Mouse (Mus musculus): ENCODE measurements at regions not wholly inside any gene's neighbourhood (a gene's known extent, or its start where the extent isn't known, plus 50 kb on each side); places are given as distances from the start of the nearest gene placed in this dataset.
"Not testable (repeated sequence)": the region's sequence is repeated elsewhere in the genome, so short reads cannot be mapped to it uniquely, and the experiment has no call there.

DNA sequence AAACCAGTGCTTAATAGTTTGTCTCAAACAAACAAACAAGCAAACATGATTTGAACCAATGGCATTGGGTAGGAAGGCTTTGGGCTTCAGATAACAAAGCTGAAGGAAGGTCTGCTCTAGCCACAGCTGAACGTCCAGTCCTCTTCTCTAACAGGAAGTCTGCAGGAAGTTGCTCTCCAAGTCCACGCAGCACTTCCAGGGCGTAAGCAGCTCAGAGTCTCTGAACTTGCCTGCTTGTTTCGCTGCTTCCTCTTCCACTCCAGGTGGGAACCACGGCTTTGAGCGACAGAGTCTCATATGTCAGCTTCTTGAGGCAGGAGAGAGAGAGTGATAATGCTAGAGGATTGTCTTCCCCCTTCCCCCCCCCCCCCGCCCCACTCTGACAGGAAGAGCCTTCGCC, 123.6 kb downstream of the Tnfrsf21 start:
- no peak for ATAC-seq (ENCODE audit: extremely low read depth, insufficient number of reproducible peaks, low FRiP score, low TSS enrichment)
- Histone ChIP-seq H3K4me3 (no peak overlapping the region), H3K27ac (replicated peaks) (no peak overlapping the region), H3K9me3 (no peaks in the 10 kb centered on the region), H3K4me2 (peak overlapping the region; percentile 43), H3K9ac (no peak overlapping the region), H3K36me3 (no peaks in the 10 kb centered on the region), H3K27me3 (replicated peaks) (no peaks in the 10 kb centered on the region), H3K4me1 (0 out of 2 replicates have a peak, but pooled peaks cover 8% of the 10 kb centered on the region)
- 36% methylated on average over 7 of the region's 8 CpGs for WGBS

DNA sequence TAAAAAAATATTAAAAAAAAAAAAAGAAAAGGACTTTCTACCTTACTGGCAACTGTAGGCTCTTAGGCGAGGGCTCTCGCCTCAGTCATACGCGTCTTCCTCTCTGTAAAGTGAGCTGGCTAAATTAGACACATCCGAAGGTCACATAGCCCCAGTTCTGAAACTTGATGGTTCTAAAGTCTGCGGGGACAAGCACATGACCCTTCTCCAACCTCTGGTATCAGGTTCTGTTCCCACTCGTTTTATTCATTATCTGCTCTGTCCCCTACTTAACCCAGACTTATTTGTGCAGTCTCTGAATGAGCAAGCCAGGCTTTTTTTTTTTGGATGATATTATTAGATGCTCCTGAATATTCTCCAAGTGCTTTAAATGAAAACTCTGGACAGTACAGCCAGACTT, 125.4 kb downstream of the Tnfrsf21 start:
- Histone ChIP-seq H3K9ac (no peak overlapping the region), H3K4me1 (0 out of 2 replicates have a peak, but pooled peaks cover 8% of the 10 kb centered on the region), H3K36me3 (no peaks in the 10 kb centered on the region), H3K9me3 (no peaks in the 10 kb centered on the region), H3K4me2 (no peak overlapping the region), H3K27ac (replicated peaks) (no peak overlapping the region), H3K4me3 (no peak overlapping the region), H3K27me3 (replicated peaks) (no peaks in the 10 kb centered on the region)
- WGBS, result 71% methylated on average over 7 of the region's 7 CpGs
- no peak for ATAC-seq (ENCODE audit: extremely low read depth, insufficient number of reproducible peaks, low FRiP score, low TSS enrichment)

DNA sequence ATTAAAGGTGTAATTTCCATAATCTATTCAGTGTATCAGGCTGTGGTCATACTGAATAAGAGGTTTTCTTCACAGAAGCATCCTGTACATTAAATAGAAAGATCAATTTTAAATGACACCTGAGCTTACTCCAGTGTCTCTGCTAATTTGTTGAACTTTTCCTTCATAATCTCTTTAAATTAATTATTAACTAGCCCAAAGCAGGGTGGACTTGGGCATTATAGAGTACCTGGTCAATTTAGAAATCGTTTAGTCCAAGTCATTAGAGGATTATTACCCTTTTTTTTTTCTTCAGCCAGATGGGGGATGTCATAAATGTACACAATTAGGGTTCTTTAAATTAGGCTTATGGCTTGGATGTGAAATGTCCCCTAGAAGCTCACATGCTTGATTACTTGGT, 124.4 kb upstream of the Adgrf1 start:
- Histone ChIP-seq H3K27me3 (replicated peaks) (no peaks in the 10 kb centered on the region), H3K27ac (replicated peaks) (no peak overlapping the region), H3K4me2 (no peak overlapping the region), H3K9me3 (no peaks in the 10 kb centered on the region), H3K4me1 (peaks cover 22% of the 10 kb centered on the region), H3K36me3 (no peaks in the 10 kb centered on the region), H3K9ac (no peak overlapping the region), H3K4me3 (no peak overlapping the region)
- WGBS, result 76% methylated on average over 1 of the region's 1 CpGs
- ATAC-seq (ENCODE audit: extremely low read depth, insufficient number of reproducible peaks, low FRiP score, low TSS enrichment), result no peak

DNA sequence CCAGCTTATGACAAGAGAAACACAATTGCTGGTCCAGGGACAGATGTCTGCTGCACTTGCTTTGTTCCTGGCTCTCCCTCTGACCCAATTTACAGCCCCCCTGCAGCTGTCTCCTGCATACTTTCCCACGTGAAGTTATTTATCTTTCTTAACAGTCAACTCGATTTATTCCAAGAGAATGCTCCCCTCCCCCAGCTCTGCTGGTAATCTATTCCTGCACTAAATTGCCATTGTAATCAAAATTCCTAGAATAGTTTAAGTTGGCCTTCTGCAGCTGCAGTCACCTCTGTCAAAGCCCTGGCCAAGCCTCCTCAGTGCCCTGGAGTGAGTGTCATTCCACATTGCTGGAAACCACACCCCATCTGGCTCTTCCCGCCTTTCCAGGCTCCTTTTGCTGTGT, 122.2 kb upstream of the Adgrf1 start:
- no peak overlapping the region for H3K9ac ChIP-seq
- H3K4me2 ChIP-seq, result 0 out of 2 replicates have a peak overlapping the region, but pooled peaks have one; percentile 8
- peaks cover 13% of the 10 kb centered on the region for H3K4me1 ChIP-seq
- no peaks in the 10 kb centered on the region for H3K9me3 ChIP-seq
- no peaks in the 10 kb centered on the region for H3K36me3 ChIP-seq
- ATAC-seq (ENCODE audit: extremely low read depth, insufficient number of reproducible peaks, low FRiP score, low TSS enrichment), result no peak
- no peak overlapping the region for H3K4me3 ChIP-seq
- WGBS, result 2% methylated on average over 3 of the region's 3 CpGs
- H3K27me3 ChIP-seq (replicated peaks), result no peaks in the 10 kb centered on the region
- no peak overlapping the region for H3K27ac ChIP-seq (replicated peaks)

DNA sequence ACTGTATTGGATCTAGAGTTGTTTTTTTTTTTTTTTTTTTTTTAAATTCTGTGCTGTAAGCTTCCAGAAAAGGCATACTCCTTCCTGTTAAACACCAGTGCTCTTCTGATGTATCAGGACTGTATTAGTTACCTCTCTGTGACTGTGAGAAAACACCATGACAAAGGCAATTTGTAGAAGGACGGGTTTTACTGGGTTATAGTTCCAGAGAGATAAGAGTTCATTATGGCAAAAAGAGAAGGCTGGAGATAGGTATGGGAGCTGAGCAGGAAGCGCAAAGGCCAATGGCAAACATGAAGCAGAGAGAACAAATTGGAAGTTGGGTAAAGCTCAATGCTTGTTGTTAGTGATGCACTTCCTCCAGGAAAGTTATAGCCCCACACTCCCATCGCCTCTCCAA, 117.5 kb upstream of the Adgrf1 start:
- Histone ChIP-seq H3K9me3 (no peaks in the 10 kb centered on the region), H3K4me1 (peaks cover 9% of the 10 kb centered on the region), H3K9ac (no peak overlapping the region), H3K27ac (replicated peaks) (no peak overlapping the region), H3K4me2 (no peak overlapping the region), H3K36me3 (no peaks in the 10 kb centered on the region), H3K4me3 (no peak overlapping the region), H3K27me3 (replicated peaks) (no peaks in the 10 kb centered on the region)
- no peak for ATAC-seq (ENCODE audit: extremely low read depth, insufficient number of reproducible peaks, low FRiP score, low TSS enrichment)
- 68% methylated on average over 3 of the region's 3 CpGs for WGBS

DNA sequence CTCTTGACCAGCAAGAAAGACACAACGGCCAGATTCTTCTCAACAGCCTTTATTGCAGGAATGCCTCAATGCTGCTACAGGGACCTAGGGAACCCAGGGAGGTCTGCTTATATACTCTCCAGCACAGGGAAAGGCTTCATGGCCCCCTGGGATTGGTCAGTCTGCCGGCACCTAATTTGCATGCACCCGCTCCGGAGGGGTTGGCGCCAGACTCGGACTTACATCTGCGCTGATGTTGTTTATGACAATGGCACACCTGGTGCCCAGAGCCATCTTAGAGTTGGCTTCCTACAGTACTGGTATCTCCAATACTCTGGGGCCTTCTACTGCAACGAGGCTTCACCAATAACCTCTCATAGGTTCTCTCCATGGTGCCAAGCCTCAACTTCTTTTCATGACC, 114.9 kb upstream of the Adgrf1 start:
- H3K27ac ChIP-seq (replicated peaks); H3K4me3 ChIP-seq; H3K4me2 ChIP-seq; H3K9ac ChIP-seq; ATAC-seq (ENCODE audit: extremely low read depth, insufficient number of reproducible peaks, low FRiP score, low TSS enrichment); H3K36me3 ChIP-seq; H3K9me3 ChIP-seq; H3K27me3 ChIP-seq (replicated peaks): not testable (repeated sequence)
- WGBS, result 87% methylated on average over 8 of the region's 8 CpGs
- peaks cover 12% of the 10 kb centered on the region for H3K4me1 ChIP-seq

DNA sequence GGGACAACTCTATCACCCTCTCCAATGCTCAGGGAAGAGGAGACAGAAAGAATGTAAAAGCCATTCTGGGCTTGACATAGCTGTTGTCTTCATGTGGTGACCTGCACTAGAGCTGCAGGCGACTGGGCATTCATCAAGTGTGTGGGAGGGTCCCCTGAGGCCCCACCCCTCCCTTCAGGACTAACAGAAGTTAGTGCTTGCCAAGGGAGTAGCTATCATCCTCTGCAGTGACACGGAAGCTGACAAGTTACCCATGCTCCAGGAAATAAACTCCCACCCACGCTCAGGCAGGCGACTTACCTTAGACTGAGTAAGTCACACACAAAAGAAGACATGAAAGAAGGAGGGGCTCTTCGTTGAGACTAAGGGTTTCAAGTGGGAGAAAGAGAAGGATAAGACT, 114.0 kb upstream of the Adgrf1 start:
- Histone ChIP-seq H3K4me1 (peaks cover 12% of the 10 kb centered on the region), H3K9ac (no peak overlapping the region), H3K36me3 (no peaks in the 10 kb centered on the region), H3K9me3 (no peaks in the 10 kb centered on the region), H3K4me3 (no peak overlapping the region), H3K27ac (replicated peaks) (no peak overlapping the region), H3K27me3 (replicated peaks) (no peaks in the 10 kb centered on the region), H3K4me2 (no peak overlapping the region)
- WGBS, result 50% methylated on average over 5 of the region's 5 CpGs
- ATAC-seq (ENCODE audit: extremely low read depth, insufficient number of reproducible peaks, low FRiP score, low TSS enrichment), result no peak

DNA sequence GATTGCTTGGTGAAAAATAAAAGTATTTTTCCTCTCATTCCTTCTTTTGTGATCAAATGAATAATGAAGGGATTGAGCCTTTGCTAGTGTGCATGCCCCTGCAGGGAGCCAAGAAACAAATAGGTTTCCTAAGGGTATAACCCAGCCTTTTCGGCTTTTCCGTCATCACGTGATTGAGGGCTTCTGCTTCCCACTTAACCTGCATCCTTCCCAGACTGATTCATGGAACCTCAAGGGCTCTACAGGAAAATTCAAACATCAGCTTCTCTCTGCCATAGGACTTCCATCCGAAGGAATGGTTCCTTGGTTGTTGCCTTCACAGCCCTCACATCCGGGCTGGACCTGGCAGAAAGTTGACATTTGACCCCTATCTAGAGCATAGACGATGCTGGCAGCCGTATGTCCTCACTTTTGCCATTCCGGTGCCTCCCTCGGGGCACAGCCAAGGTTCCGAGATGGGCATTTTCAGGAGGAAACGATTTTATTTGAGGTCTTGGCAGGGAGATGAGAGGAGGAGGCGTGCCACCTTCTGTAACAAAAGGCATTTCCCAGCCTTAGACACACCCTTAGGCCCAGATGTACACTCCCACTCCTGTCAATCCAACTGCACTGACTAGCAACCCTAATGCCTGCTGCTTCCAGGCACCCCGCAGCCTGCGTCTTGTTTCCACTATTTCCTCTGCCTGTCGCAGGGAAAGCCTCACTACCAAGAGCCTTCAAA, 112.2 kb upstream of the Adgrf1 start:
- Histone ChIP-seq H3K4me2 (peak overlapping the region; percentile 40), H3K36me3 (no peaks in the 10 kb centered on the region), H3K27me3 (replicated peaks) (no peaks in the 10 kb centered on the region), H3K4me1 (peaks cover 12% of the 10 kb centered on the region), H3K9ac (no peak overlapping the region; the same call in 1 of the 2 replicates), H3K4me3 (no peak overlapping the region), H3K9me3 (no peaks in the 10 kb centered on the region), H3K27ac (replicated peaks) (no peak overlapping the region)
- 47% methylated on average over 15 of the region's 15 CpGs for WGBS
- no peak for ATAC-seq (ENCODE audit: extremely low read depth, insufficient number of reproducible peaks, low FRiP score, low TSS enrichment)

DNA sequence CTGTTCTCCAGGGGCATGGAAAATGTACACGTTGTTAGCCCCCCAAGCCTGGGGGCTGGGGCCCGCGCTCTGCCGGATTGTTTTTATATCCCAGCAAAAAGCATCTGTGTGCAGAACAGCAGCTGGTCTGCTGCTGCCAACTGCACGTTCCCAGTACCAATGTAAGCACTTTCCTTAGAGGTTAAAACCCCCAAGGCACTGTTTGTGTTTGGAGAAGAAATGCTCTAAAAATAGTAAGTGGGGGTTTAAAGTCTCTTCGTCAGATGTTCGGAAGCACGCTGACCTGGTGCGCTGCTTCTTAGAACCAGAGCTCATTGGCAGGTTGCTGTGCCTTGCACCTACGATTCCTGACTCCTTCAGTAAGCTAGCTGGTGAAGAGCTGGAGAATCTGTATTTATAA, 111.4 kb upstream of the Adgrf1 start:
- Histone ChIP-seq H3K4me2 (peak overlapping the region; percentile 40), H3K9ac (0 out of 2 replicates have a peak overlapping the region, but pooled peaks have one; percentile 20), H3K27me3 (replicated peaks) (no peaks in the 10 kb centered on the region; the same call in none of the 2 replicates), H3K4me1 (peaks cover 12% of the 10 kb centered on the region), H3K36me3 (no peaks in the 10 kb centered on the region), H3K27ac (replicated peaks) (no peak overlapping the region), H3K9me3 (no peaks in the 10 kb centered on the region), H3K4me3 (no peak overlapping the region)
- WGBS, result 40% methylated on average over 10 of the region's 10 CpGs
- no peak for ATAC-seq (ENCODE audit: extremely low read depth, insufficient number of reproducible peaks, low FRiP score, low TSS enrichment)

DNA sequence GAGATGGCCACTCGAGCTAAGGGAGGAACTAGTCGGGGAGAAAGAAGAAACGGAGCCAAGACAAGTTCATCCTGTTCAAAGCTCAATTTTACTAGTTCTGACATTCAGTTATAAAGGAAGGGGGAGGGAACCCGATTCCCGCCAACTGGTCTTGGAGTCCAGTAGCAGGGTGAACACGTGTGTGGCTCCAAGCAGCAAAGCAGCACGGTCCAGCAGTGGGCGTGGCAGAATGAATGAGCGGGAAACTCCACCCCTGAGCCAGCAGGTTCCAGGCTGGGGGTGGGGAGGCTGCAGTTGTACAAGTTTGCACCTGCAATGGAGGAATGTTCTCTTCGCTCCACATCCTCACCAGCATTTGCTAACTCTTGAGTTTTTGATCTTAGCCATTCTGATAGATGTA, 108.8 kb upstream of the Adgrf1 start:
- 66% methylated on average over 10 of the region's 10 CpGs for WGBS
- not testable (repeated sequence) for H3K9ac ChIP-seq; ATAC-seq (ENCODE audit: extremely low read depth, insufficient number of reproducible peaks, low FRiP score, low TSS enrichment); H3K9me3 ChIP-seq; H3K4me2 ChIP-seq; H3K27ac ChIP-seq (replicated peaks); H3K27me3 ChIP-seq (replicated peaks); H3K4me3 ChIP-seq; H3K36me3 ChIP-seq
- peaks cover 12% of the 10 kb centered on the region for H3K4me1 ChIP-seq

DNA sequence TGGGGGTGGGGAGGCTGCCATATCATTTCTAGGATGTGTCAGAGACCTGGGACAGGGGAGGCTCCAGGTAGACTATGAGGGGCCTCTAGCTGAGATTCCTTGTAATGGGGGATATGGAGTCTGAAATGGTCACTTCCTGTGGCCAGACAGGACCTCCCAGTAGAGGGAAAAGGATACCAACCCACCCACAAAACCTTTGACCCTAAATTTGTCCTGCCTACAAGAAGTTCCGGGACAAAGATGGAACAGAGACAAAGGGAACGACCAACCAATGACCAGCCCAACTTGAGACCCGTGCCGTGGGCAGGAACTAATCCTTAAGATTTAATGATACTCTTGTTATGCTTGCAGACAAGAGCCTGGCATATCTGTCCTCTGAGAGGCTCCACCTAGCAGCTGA, 107.0 kb upstream of the Adgrf1 start:
- H3K9me3 ChIP-seq, result no peaks in the 10 kb centered on the region
- H3K4me2 ChIP-seq, result no peak overlapping the region
- H3K27me3 ChIP-seq (replicated peaks), result peaks cover 7% of the 10 kb centered on the region
- no peak overlapping the region for H3K9ac ChIP-seq
- WGBS, result 78% methylated on average over 4 of the region's 4 CpGs
- no peak overlapping the region for H3K27ac ChIP-seq (replicated peaks)
- no peak for ATAC-seq (ENCODE audit: extremely low read depth, insufficient number of reproducible peaks, low FRiP score, low TSS enrichment)
- no peak overlapping the region for H3K4me3 ChIP-seq
- no peaks in the 10 kb centered on the region for H3K36me3 ChIP-seq
- H3K4me1 ChIP-seq, result peaks cover 11% of the 10 kb centered on the region

DNA sequence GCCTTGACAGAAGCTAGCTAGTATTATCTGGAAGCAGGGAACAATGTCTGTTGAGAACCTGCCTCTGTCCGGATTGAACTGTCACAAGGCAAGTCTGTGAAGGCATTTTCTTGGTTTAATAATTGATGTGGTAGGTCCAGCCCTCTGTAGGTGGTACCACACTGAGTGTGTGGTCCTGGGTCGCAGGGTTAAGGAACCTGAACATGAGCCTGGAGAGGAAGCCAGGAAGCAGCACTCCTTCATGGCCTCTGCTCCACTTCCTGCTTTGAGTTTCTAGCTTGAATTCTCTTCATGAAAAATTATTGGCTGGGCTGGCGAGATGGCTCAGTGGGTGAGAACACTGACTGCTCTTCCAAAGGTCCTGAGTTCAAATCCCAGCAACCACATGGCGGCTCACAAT, 104.0 kb upstream of the Adgrf1 start:
- Histone ChIP-seq H3K9me3 (no peaks in the 10 kb centered on the region), H3K4me3 (no peak overlapping the region), H3K9ac (no peak overlapping the region), H3K27ac (replicated peaks) (no peak overlapping the region), H3K27me3 (replicated peaks) (peaks cover 10% of the 10 kb centered on the region), H3K36me3 (no peaks in the 10 kb centered on the region), H3K4me2 (no peak overlapping the region), H3K4me1 (peaks cover 6% of the 10 kb centered on the region; the same call in 1 of the 2 replicates)
- WGBS, result 66% methylated on average over 4 of the region's 4 CpGs
- no peak for ATAC-seq (ENCODE audit: extremely low read depth, insufficient number of reproducible peaks, low FRiP score, low TSS enrichment)

Data from heart, embryonic 13.5 days (tissue).